Mouse (Mus musculus) limb, embryonic 14.5 days (tissue): ENCODE results near the gene Irf2bpl. TPM values are rescaled to one million over a fixed set of nuclear protein-coding genes. Genes with fewer than 3 reads are reported as not detected.

Experiments used
- ATAC-seq: fragments of 200-750 bp; cut with Nextera tagmentation; 2 replicates; pipeline ENCODE4 v1.8.0; 2017; ENCODE audit warnings: low read depth, moderate number of reproducible peaks, moderate TSS enrichment; ENCODE audit not compliant: low FRiP score
- DNase-seq: peaks from one replicate; pipeline ENCODE4 v3.0.0-alpha.2; 2015; ENCODE audit warnings: low spot score
- H3K27ac ChIP-seq: fragments of 300-500 bp; sonication (generic); replicated peaks from 2 replicates; pipeline ENCODE4 v1.5.1; 2014; ENCODE audit warnings: low read depth, mild to moderate bottlenecking, low read length, moderate library complexity, mixed read lengths
- H3K27me3 ChIP-seq: fragments of 300-500 bp; sonication (generic); 2 replicates; pipeline ENCODE4 v1.6.1; 2014; ENCODE audit warnings: low read length, mixed read lengths; ENCODE audit not compliant: control insufficient read depth, insufficient read depth
- H3K36me3 ChIP-seq: fragments of 300-500 bp; sonication (generic); 2 replicates; pipeline ENCODE4 v1.6.1; 2014; ENCODE audit warnings: mild to moderate bottlenecking, low read length, moderate library complexity, mixed read lengths; ENCODE audit not compliant: control insufficient read depth, insufficient read depth
- H3K4me1 ChIP-seq: fragments of 300-500 bp; sonication (generic); 2 replicates; pipeline ENCODE4 v1.6.1; 2014; ENCODE audit warnings: antibody characterized with exemption, low read length, mixed read lengths; ENCODE audit not compliant: control insufficient read depth, insufficient read depth
- H3K4me2 ChIP-seq: fragments of 300-500 bp; sonication (generic); replicated peaks from 2 replicates; pipeline ENCODE4 v1.6.1; 2014; ENCODE audit warnings: low read depth, mild to moderate bottlenecking, low read length, moderate library complexity; ENCODE audit not compliant: severe bottlenecking
- H3K4me3 ChIP-seq: fragments of 300-500 bp; sonication (generic); replicated peaks from 2 replicates; pipeline ENCODE4 v1.5.1; 2014; ENCODE audit warnings: low read length
- H3K9ac ChIP-seq: fragments of 300-500 bp; sonication (generic); 2 replicates; pipeline ENCODE4 v1.6.1; 2014; ENCODE audit warnings: mild to moderate bottlenecking, low read depth, low read length, moderate library complexity; ENCODE audit not compliant: severe bottlenecking
- H3K9me3 ChIP-seq: fragments of 300-500 bp; sonication (generic); 2 replicates; pipeline ENCODE4 v1.6.1; 2016; ENCODE audit warnings: low read length; ENCODE audit not compliant: control insufficient read depth
- POLR2A ChIP-seq: fragments of 200-500 bp; IDR thresholded peaks from 2 replicates; pipeline ENCODE4 v1.8.0; 2012; ENCODE audit warnings: inconsistent platforms, mild to moderate bottlenecking, moderate library complexity, borderline replicate concordance; ENCODE audit not compliant: insufficient read depth, insufficient read length; ENCODE audit errors: extremely low read depth
- WGBS: fragments of 180-500 bp; shearing (Covaris S2); extraction: QIAGEN DNeasy Blood & Tissue Kit; methylation state at CpG from one replicate; pipeline ENCODE4 v1.1.7; 2014; 5-methylcytosine and 5-hydroxymethylcytosine counted together
- polyA plus RNA-seq, 2 experiments: library from polyadenylated mRNA; depleted of rRNA in 1 of 2; stranded (reverse) in 1 of 2; unstranded in 1 of 2; fragments of >200 nt; fragmentation: Nextera tagmentation in 1 of 2; extraction: Ambion mirVana in 1 of 2; gene quantifications; 2 replicates each; pipeline versions ENCODE4 v1.2.1 to v1.2.3; 2012 to 2014

The Irf2bpl gene
- 37.1 and 50.8 TPM in 2 replicates for polyA plus RNA-seq (2012; rRNA removed)
- 33.9 and 37.0 TPM in 2 replicates for polyA plus RNA-seq (2014; fragmentation: Nextera tagmentation; extraction: Ambion mirVana)

- peak within 1 kb of the TSS; percentile 98 for H3K4me2 ChIP-seq
- H3K9me3 ChIP-seq = no peaks in the 10 kb centered on the region
- H3K36me3 ChIP-seq = peaks cover 15% of the 10 kb centered on the region
- peak; percentile 100 for DNase-seq
- H3K4me3 ChIP-seq = peak within 1 kb of the TSS; percentile 97
- 2% methylated on average over 44 of the region's 82 CpGs for WGBS
- peaks cover 47% of the 10 kb centered on the region for H3K4me1 ChIP-seq
- no peaks in the 10 kb centered on the region for H3K27me3 ChIP-seq
- ATAC-seq = peak; percentile 91
- H3K27ac ChIP-seq = peak within 1 kb of the TSS; percentile 97
- peak within 1 kb of the TSS; percentile 93 for H3K9ac ChIP-seq
- TF ChIP-seq POLR2A = peak; percentile 89; the same call in 1 of the 2 replicates
Measured at GRCm38 (mm10) chr12:86884197-86885058, at the start of gene Irf2bpl. Irf2bpl (minus strand) TSS chr12:86884798.

GRCm38 (mm10) chr12:86932575-86932952, 48.0 kb upstream of the Irf2bpl start:
- H3K4me3 ChIP-seq = no peak overlapping the region
- WGBS = 27% methylated on average over 6 of the region's 6 CpGs
- no peak overlapping the region for H3K9ac ChIP-seq
- no peak for DNase-seq
- H3K4me1 ChIP-seq = no peaks in the 10 kb centered on the region
- H3K9me3 ChIP-seq = no peaks in the 10 kb centered on the region
- TF ChIP-seq POLR2A = no peak
- no peak for ATAC-seq
- no peaks in the 10 kb centered on the region for H3K27me3 ChIP-seq
- no peak overlapping the region for H3K27ac ChIP-seq
- no peaks in the 10 kb centered on the region for H3K36me3 ChIP-seq
- no peak overlapping the region for H3K4me2 ChIP-seq

DNA sequence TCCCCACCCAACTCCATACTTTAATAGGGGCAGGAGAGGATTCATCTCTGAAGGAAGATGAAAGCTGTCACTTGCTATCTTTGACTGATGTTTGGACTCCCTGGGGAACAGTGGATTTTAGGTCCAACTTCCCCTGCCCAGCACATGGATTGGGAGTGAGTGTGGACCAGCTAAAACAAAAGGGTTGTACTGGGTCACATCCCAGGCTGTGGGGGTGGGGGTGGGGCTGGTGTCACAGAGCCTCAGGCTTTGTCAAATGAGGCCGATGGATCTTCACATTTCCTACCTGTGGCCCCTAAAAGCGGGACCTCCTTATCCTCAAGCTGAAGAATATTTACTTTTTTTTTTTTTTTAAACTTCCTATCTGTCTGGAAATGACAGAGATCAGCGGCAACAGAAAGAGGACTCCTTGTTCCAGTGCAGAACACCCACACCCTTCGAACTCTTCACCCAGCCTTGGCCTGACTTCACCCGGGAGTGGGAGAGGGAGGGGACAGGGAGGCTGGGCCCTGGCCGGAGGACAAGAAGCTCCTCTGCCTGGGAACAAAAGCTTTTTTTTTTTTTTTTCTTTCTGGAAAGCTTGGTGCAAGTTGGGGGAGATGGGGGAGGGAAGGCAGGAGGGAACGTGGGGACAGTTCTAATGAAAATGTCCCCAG, 47.4 kb upstream of the Irf2bpl start:
- DNase-seq (no peak), ATAC-seq (no peak)

DNA sequence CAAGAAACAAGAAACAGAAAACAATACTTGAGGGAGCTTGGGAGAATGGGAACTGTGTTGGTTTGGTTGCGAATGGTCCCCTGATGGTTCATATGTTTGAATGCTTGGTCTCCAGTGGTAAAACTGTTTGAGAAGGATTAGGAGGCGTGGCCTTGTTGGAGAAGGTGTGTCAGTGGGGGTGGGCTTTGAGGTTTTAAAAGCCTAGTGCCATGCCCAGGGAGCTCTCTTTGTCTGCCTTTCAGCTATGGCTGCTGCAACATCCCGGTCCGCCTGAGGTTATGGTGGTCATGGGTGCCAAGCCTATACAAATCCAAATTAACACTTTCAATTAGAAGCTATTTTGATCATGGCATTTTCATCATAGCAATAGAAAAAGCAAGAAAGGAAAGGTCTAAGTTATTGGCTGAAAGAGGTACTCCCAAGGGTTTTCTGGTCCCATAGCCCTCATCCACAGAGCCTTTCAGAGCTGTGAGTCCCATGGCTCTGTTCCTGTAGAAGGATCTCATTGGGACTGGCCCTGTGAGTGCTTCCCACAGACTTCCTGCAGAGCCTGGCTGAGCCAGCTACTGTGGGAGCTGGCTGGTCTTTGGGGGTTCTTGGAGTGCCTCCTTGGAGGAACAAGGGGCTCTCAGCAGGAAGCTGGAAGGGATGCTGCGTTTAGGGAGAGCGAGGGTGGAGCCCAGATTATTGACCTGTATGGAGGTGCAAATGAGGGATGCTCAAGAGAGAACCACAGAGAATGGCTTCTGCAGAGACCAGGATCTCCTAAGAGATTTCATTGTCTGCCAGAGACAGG, 46.5 kb upstream of the Irf2bpl start:
- H3K27me3 ChIP-seq = no peaks in the 10 kb centered on the region
- no peaks in the 10 kb centered on the region for H3K4me1 ChIP-seq
- no peaks in the 10 kb centered on the region for H3K36me3 ChIP-seq
- WGBS = 73% methylated on average over 6 of the region's 6 CpGs
- no peak overlapping the region for H3K9ac ChIP-seq
- ATAC-seq (no peak), DNase-seq (no peak)
- TF ChIP-seq POLR2A = no peak
- H3K27ac ChIP-seq = no peak overlapping the region
- no peak overlapping the region for H3K4me2 ChIP-seq
- H3K4me3 ChIP-seq = no peak overlapping the region
- no peaks in the 10 kb centered on the region for H3K9me3 ChIP-seq

More for the DNA sequence above, 47.4 kb upstream of the Irf2bpl start:
- 20% methylated on average over 7 of the region's 7 CpGs for WGBS
- Histone ChIP-seq H3K27me3 (no peaks in the 10 kb centered on the region), H3K4me3 (no peak overlapping the region), H3K27ac (no peak overlapping the region), H3K36me3 (no peaks in the 10 kb centered on the region), H3K4me1 (no peaks in the 10 kb centered on the region), H3K4me2 (no peak overlapping the region), H3K9ac (no peak overlapping the region), H3K9me3 (no peaks in the 10 kb centered on the region)
- no peak for TF ChIP-seq POLR2A

DNA sequence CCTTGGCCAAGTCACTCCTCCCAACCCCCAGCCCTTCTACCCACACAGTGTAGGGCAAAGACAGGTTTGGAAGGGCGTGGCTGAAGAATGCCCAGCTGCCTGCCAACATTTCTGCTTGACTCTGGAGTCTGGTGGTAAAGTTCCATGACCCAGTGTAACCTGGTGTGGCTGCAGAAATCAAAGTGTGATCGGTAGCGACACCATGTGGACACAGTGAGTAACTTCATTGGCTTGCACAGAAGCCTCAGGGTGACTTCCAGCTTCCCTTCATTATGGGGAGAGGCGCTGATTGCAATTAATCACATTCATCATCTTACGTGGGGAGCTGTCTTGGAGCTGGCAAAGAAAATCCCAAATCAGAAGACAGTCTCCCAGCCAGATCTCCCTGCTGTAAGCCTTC, 39.2 kb upstream of the Irf2bpl start:
- peak; percentile 68 for DNase-seq
- H3K9ac ChIP-seq = no peak overlapping the region
- H3K36me3 ChIP-seq = no peaks in the 10 kb centered on the region
- H3K4me3 ChIP-seq = no peak overlapping the region
- no peak overlapping the region for H3K4me2 ChIP-seq
- H3K27me3 ChIP-seq = no peaks in the 10 kb centered on the region
- H3K9me3 ChIP-seq = no peaks in the 10 kb centered on the region
- peaks cover 3% of the 10 kb centered on the region; the same call in 1 of the 2 replicates for H3K4me1 ChIP-seq
- no peak overlapping the region for H3K27ac ChIP-seq
- TF ChIP-seq POLR2A = no peak
- WGBS = 3% methylated on average over 5 of the region's 5 CpGs
- peak; percentile 82 for ATAC-seq
